Mouse (Mus musculus): ENCODE measurements around the gene Pigz.
"Not testable (repeated sequence)": the region's sequence is repeated elsewhere in the genome, so short reads cannot be mapped to it uniquely, and the experiment has no call there.

Pigz gene

DNA sequence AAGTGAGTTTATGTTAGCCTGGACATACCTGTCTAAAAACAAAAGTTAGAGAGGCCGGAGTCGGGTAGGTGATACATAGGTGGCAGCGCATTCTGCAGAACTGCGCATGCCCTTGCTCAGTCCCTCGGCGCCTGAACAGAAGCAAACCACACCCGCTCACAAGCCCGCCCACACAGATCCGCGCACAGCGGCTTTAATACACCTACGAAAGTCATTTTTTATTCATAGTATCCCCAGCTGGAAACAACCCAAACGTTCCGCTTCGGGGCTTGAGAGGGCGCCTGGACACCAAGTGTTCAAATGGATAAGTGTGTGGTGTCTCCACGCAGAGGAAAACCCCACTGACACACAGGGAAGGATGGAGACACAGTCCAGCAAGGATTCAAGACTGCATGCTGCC is 2.3 kb upstream of the Pigz start:
- in situ Hi-C loops (cut with MseI, MboI): no loop called here

DNA sequence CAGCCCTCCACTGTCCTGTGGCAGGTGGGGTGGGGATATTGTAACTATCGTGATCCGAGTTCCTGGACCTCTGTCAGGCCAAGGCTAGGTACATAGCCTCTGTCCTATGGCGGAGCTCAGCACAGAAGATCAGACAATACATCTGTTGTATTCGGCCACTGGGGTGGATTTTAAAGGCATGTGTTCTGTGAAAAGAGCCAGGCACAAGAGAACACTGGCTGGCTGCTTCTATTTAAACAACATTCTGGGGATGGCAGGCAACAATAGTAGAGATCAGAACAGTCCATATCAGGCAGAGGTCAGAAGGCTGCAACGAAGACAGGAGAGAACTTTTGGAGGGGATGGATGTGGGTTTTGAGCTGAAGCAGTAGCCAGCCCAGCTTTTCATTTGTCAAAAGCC is 1.4 kb upstream of the Pigz start:
- in situ Hi-C loops (cut with MseI, MboI): no loop called here

DNA sequence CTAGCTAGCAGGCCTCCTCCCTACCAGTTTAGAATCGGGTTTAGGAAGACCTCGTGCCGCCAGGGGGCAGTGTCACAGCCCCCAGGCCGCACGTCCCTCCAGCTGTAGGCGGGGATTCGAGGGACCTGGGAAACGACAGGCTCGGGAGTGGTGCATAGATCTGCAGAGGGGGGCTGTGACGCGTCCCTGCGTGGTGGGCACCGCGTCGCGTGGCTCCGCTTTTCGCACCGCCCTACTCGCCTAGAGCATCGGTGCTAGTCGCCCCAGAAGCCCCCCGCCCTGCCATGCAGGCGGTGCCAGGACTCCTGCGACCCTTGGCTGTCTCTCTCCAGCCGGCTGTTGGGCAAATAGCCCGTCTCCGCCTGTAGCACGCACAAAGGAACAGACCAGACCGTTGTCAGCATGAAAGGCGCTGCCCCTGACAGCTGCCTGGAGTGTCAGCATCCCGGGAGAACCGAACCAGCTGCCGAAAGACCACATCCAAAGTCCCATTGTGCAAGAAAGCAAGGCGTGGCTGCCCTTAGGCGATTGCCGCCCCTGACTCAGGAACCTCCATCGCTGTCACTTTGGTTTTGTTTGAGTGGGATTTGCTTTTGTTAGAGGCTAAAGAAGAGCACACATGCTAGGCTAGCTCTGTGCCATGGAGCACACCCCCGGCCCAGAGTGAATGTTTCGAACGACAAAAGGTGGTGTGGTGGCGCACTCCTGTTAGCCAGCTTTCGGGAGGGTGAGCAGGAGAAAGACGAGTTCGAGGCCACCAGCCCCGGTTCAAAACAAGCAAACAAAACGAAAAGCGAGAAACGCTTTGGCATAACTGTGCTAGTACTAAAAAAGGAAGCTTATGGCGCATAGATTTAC is 582 bp upstream of the Pigz start:
- in situ Hi-C loops (cut with MseI, MboI): no loop called here

DNA sequence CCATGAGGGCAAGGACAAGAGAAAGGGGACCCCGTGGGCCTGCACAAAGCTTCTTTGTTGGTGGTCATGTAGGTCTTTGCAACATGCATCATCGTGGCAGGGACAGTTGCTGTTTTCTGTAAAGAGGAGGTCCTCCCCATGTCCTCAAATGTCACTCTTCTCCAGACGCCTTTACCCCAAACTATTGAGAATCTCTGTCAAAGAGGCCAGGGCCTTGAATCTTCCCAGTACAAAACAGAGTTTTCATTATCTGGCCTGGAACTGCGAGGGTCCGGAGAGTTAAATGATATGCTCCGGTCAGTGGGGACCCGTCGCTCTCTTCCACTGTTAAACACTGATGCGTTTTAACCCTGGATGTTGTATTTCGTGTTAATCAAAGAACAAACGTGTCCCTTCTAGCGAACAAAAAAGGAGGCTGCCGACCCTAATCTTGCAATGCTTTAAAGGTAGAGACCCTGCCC is 929 bp downstream of the Pigz start:
- in situ Hi-C loops (cut with MseI, MboI): no loop called here

DNA sequence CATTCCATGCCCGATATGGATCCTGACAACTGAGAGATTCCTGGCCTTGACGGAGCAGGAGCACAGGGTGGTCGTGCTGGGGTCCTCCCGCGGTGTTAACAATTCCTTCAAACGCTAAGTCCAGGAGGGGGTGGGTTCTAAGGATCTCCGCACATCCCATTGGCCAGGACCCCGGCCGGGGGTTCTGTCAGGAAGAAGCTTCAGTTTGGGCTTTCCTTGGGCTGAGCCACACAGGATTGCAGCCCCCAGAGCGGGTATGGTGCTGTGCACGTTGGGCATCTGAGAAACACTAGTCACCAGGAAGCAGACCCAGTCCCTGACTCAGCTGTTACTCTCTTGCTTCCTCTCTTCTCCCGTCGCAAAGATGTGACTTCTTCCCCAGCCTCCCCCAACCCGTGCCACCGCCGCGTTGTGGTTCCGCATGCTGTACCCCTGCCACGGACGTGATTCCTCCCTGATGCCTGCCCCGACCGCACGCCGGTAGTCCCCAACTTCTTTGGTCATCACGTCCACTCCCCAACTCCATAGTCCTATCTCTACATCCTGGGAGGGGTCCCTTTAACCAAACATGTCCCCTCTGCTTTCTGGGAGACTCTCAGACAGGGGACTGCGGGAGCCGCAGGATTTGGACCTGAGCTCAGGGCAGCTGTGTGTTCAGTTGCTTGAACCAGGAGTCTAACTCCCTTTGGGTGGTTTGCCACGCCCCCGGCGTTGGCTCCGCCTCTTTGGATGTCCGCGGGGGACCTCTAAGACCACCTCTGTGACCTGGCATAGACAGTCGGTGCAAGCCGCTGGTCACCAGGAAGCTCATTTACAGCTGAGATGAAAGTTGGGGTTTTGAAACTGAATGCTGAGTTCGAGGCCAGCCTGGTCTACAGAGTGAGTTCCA is 1.7 kb downstream of the Pigz start:
- in situ Hi-C loops (cut with MseI, MboI): no loop called here

DNA sequence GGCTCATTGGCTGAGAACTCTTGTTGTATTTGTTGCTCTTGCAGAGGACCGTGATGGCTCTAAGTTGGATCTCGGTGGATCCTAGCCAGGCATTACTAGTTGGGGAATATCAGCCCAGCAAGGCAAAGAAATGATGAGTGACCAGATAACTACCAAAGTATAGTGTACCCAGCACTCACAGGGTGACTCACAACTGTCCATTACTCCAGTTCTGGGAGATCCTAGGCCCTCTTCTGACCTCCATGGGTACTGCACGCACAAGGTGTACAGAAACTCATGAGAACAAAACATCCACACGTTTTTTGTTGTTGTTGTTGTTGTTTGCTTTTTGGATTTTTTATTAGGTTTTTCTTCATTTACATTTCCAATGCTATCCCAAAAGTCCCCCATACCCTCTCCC is 2.9 kb downstream of the Pigz start:
- in situ Hi-C loops (cut with MseI, MboI): no loop called here

DNA sequence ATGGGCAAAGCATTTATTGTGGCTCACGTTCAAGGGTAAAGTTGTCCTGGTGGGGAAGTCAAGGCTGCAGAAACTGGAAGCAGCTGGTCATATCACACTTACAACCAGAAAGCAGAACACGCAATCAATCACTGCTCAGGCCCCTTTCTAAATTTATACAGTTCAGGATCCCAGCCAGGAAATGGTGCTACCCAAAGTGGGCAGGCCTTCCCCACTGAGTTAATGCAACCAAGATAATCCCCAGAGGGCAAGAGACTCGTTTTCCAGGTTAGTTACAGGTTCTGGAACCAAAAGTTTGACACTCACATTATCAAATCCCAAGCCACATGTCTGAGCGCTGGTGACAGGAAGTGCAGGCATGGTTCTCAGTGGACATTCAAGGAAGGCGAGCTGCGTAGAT is 5.2 kb downstream of the Pigz start:
- in situ Hi-C loops (cut with MseI, MboI): no loop called here

DNA sequence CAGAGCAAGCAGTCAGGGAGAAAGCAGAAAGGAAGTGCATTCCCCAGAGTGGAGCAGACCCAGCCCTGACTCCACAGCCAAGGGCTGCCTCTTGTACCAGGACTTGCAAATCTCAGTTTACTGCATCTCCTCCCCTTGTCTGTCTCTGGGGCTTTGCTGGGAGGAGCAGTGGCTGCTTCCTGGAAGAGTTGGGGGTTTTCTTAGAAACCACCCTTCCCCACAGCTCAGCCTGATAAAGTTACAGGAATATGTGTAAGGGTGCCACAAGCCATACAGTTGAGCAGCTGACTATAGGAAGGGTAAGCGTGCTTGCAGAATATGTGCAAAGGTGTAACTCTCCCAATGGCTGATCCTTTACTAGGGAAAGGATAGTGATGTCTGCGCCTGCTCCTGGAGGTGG is 6.9 kb downstream of the Pigz start:
- in situ Hi-C loops (cut with MseI, MboI): no loop called here

DNA sequence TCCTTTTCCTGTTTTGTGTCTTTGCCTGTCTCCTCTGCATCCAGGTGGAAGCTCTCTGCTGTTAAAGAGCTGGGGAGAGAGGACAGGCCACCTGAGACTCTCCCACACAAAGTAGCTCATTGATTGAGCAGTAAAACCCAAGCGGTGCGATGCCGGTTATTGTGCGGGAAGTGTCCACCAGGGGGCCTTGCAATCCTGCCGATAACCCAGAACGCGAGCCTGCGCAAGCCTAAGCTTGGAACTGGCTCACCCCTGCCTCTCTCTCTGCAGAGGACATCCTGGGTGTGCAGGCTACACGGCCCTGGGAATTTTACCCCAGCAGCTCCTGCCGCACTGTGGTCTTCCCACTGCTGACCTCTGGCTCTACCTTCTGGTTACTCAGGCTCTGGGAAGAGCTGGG is 10.3 kb downstream of the Pigz start:
- in situ Hi-C loops (cut with MseI, MboI): no loop called here

DNA sequence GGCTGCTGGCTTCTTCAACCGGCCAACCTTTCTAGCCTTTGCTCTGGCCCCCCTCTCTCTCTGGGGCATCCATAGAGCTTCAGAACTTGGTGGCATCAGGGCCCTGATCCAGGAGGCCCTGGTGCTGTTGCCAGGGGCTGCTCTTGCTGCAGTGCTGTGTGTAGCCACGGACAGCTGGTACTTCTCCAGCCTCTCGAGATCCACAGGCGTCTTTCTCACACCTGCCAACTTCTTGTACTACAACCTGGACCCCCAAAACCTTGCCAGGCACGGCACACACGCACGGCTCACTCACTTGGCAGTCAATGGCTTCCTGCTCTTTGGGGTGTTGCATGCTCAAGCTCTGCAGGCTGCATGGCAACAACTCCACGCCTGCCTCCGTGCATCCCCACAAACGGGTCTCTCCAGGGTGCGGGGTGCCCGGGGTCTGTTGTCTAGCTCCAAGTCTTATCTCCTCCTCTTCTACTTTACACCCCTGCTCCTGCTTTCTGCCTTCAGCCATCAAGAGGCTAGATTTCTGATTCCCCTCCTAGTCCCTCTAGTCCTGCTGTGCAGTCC is 11.1 kb downstream of the Pigz start:
- in situ Hi-C loops (cut with MseI, MboI): no loop called here

DNA sequence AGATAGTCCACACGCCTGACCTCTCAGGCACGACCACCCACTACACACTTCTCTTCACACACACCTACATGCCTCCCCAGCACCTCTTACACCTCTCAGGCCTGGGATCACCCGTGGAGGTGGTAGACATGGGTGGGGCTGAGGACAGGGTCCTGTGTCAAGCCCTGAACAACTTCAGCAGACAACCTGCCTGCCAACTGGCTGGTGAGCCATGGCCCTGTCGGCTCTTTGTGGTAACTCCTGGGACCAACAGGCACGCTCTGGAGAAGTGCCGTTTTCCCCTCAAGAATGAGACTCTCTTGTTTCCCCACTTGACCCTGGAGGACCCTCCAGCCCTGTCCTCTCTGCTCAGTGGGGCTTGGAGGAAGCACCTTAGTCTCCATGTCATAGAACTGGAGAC is 11.7 kb downstream of the Pigz start:
- in situ Hi-C loops (cut with MseI, MboI): no loop called here

DNA sequence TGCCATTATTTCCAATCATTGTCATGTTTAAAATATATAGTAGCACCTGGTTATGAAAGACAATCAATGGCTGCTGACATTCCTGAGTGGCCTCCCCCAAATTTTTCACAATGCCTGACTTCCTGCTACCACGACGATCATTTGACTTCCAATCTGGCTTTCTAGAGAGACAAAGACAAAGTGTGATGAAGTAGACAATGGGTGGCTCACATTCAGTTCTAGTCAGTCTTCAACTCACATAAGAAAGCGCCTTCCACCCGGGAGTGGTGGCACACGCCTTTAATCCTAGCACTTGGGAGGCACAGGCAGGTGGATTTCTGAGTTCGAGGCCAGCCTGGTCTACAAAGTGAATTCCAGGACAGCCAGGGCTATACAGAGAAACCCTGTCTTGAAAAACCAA is 12.3 kb downstream of the Pigz start:
- in situ Hi-C loops (cut with MseI, MboI): not testable (repeated sequence)

DNA sequence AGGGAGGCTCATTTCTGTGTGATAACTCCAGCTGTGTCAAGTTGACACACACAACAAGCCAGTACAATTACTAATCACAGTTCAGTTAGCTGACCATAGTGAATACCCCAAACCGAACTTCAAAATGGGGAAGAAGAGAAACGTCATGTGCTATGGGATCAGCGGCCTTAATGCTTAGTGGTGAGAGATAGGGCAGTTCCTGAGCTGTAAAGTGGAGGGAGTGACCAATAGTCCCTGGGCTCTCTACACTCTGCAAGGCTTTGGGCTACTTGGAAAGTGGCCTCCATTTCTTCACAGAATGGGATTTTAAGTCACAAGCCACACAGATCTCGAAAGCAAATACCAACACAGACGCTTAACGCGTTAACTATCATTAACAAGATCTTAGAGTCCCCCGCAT is 13.7 kb downstream of the Pigz start:
- in situ Hi-C loops (cut with MseI, MboI): no loop called here

DNA sequence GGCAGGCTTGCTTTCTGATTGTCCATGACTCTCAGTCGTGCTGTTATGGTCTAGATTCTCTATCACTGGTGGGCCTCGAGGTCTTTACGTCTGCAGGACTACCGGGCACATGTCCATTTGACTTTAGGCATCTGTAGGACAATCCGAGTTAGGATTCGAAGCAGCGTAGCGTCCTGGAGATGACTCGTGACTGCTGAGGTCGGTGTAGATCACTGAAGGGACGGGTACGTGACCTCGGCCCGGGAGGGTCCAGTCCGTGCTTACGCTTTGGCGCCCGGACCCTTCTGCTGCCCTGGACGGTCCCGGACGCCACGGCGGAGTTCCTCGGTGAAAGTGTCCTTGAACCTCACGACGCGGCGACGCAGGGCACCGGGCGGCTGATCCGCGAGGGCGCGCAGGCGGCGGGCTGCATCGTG is 14.3 kb downstream of the Pigz start:
- in situ Hi-C loops (cut with MseI, MboI): no loop called here

DNA sequence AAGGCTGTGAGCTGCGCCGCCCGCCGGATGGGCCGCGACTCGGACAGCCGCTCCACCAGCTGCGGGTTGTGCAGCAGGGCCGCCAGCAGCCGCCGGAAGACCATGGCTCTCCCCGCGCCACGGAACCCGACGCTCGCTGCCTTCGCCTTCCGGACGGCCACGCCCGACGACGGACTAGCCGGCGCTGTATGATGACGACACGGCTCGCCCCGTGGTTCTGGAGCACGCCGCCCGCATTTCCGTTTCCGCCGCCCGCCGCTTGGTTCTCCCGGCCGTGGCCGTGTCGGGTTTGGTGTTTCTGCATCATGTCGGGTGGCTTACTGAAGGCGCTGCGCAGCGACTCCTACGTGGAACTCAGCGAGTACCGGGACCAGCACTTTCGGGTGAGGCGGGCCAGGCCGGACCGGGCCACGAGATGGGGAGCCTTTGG is 14.7 kb downstream of the Pigz start, which contains the start of the genes 0610012G03Rik and Ncbp2:
0610012G03Rik (minus strand) TSS at position 150 of the 430 bp plus-strand sequence.
Ncbp2 (plus strand) TSS at position 169 of the 430 bp plus-strand sequence.
- in situ Hi-C loops (cut with MseI, MboI): no loop called here

DNA sequence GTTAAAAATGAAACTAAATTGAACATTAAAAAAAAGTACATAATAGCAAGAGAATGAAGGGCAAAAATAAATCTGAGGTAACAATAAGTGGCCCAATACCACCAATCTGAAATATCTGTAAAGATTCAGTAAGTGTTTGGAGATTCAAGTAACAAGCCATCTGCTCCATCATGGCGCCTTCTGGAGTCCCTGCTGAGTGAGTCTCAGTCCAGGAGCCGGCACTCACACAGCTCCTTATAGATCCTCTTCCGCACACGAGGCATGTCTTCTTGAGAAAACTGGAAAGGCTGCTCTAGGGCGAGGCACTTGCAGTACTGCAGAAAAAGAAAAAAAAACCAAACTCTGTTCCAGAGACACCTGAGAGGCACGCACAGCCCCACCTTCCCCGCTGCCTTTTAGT is 29.6 kb downstream of the Pigz start:
- in situ Hi-C loops (cut with MseI, MboI): no loop called here

DNA sequence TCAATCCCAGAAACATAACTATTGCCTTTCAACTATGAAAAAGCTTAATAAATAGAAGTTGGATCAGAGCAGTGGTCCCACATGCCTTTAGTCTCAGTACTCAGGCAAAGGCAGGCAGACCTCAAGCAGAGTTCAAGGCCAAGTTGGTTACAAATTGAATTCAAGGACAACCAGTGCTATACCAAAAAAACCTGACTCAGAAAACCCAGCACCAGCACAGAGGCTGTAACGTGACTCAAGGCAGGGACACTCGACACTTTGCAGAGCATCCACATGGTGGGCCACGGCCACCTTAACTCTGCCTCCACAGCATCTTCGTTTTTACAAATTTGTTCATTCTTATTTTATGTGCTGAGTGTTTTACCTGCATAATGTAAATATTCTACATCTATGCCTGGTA is 41.6 kb downstream of the Pigz start:
- in situ Hi-C loops (cut with MseI, MboI): no loop called here

DNA sequence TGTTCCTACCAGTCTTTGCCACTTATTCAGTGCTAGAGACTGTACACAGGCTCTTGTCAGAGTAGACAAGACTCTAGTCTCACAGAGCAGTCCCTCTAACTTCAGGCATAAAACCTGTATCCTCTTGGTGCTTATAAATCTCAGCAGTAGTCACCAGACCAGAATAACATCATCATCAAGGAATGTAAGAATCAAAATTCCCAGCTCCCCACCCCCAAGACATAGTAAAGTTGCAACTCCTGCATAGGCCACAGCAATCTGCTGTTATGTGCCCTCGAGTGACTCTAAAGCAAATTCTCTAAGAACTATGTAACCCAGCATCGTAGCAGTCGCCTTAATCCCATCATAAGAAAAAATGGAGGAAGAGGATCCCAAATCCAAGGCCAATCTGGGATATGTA is 45.9 kb downstream of the Pigz start:
- in situ Hi-C loops (cut with MseI, MboI): no loop called here

DNA sequence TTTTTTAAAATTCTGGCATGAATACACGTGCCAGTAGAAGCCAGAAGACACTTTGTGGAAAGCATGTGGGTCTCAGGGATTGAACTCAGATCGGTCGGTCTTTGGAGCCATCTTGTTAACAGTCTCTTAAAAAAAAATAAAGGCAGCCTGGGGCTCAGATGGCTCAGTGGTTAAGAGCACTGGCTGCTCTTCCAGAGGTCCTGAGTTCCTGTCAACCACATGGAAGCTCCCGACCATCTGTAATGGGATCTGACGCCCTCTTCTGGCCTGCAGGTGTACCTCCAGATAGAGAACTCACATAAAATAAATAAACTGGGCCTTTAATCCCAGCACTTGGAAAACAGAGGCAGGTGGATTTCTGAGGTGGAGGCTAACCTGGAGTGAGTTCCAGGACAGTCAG is 47.3 kb downstream of the Pigz start:
- in situ Hi-C loops (cut with MseI, MboI): no loop called here

DNA sequence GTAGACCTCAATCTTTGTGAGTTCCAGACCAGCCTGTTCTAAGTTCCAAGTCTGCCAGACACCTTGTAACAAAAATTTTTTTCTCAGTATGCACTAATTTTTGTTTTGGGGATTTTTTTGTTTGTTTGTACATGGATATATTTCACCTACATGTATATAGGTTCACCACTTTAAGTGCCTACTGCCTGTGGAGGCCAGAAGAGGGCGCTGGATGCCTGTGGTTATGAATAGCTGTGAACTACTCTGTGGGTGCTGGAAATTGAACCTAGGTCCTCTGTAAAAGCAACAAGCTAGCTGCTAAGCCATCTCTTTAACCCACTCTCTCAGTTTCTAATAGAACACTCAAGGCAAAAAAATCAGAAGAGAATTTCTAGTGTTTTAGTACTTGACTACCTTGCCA is 58.4 kb downstream of the Pigz start:
- in situ Hi-C loops (cut with MseI, MboI): no loop called here

DNA sequence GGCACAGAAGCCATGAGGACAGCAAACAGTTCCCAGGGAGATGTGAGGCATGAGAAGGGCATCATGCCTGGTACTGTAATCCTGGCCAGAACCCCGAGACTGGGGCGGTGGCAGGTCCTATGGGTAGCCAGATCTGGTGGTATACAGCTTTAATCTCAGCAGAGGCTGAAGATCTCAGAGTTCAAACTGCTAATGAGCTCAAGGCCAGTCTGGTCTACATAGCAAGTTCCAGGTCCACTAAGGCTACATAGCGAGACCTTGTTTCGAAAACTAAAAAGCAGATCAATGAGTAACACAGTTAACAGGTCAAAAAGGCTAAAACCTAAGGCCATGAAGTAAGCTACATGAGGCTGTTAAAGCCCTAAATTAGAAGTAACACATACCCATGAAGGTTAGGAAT is 59.5 kb downstream of the Pigz start:
- in situ Hi-C loops (cut with MseI, MboI): no loop called here

DNA sequence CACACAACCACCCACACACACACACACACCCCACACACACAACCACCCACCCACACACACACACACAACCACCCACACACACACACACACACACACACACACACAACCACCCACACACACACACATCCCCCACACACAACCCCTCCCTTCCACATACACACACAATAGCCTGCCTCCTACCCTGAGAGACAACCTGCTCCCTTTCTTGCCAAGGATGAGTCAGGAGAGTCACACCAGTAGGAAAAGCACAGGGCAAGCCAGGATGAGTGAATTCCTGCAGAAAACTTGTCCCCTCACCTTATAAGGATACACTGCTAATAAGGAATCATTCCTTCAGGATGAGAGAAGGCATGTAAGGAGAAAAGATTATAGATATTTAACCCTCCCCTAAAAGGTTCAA is 60.3 kb downstream of the Pigz start:
- in situ Hi-C loops (cut with MseI, MboI): no loop called here

All from mouse trophoblast stem cell (cell line).